Mouse (Mus musculus): ENCODE measurements at regions not wholly inside any gene's neighbourhood (a gene's known extent, or its start where the extent isn't known, plus 50 kb on each side); places are given as distances from the start of the nearest gene placed in this dataset.

DNA sequence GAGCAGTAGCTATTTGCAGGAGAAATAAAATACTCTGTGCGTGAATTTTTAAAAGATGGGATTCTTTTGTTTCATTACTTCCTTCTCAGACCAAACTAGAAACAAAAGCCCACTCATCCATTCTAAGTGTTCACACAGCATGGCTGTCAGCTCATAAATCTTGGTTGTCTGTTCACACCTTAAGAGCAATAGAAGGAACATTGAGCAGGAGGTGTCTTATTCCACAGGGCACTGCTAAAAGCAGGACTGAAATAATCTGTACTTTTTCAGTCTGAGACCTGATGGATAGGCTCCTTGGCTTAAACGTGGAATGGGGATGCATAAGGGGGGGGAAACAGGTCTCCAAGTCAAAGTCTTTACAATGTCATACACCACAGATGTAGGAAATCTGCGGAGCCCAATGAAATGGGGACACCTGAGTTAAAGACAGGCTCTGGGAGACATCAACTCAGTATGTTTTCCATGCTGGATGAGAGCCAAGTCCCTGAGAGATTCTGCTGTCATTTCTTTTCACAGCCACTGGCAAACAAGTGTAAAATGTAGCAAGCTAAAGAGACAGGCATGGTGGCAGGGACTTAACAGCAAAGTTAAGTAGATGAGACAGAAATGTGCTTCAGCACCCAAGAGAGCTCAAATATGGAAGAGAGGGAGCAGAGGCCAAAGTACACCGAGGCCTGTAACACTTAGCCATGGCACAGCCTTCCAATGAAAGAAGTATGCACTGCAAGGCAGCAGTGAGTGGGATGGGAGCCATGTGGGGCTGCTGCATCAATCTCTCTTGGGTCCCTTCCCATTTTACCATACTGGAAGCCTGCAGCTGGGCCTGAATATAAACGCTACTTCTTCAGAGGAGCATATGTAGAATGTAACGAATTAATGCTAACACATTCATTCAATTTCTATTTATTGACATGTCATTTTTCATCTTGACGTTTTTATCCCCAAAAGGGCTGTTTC lies 2492.0 kb upstream of the Gm7489 start:
- no peak for DNase-seq (ENCODE audit: low spot score in 2 of 2)

DNA sequence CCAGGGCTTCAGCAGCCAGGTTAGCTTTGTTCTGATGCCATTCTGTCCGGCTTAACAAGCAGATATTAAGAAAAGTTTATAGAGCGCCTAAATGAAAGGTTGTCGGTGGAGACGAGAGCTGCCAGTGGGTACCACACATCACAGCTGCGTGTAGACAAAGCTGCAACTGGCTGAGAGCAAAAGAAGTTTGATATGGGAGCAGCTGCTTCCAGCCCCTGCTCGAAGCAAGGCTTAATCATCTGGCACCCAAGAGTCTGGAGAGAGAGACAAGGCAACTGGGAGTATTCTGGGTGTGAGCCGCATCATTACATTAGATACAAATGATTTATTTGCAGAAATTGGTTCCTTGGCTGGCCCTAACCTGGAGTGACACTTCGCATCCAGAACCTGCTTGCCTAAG lies 2488.7 kb upstream of the Gm7489 start:
- DNase-seq (ENCODE audit: low spot score in 2 of 2), result no peak

DNA sequence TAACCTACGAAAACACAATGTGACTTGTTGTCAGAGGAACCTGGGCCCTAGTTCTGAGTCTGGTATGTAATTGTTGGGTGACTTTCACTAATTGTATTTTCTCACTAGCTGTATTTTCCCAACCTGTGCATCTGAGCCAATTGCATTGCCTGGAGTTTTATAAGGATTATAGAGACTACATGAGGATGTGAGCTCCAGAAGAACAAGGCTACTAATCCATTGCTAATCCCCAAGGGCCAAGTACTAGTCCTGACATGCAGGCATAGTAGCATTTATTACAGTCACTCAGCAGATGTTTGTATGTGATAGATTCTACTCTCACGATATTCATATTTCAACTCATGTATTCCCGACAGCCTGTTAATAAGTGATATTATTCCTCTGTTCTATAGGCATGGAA lies 2481.1 kb upstream of the Gm7489 start:
- no peak for DNase-seq (ENCODE audit: low spot score in 2 of 2)

- no peak for DNase-seq (ENCODE audit: low spot score in 2 of 2)
These were observed 2474.9 kb upstream of the Gm7489 start for GRCm38 (mm10) chr15:51409791-51410308.

DNA sequence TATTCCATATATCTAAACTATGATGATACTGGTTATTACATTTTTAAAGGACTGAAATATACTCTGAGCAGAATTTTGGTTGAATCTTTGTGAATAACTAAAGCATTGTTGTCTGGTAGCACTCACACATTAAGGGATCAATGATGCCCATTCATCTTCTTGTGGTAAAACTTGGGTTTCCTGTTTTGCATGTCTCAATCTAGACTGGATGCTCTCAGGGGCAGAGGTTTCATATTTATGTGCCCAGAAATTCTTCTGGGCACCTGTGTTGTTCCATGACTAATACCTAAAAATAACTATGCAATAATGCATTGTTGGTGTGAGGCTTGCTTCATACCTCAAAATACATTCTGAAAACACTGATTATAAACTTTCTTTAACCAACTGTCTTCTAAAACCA lies 2472.7 kb upstream of the Gm7489 start:
- DNase-seq (ENCODE audit: low spot score in 2 of 2), result no peak

DNA sequence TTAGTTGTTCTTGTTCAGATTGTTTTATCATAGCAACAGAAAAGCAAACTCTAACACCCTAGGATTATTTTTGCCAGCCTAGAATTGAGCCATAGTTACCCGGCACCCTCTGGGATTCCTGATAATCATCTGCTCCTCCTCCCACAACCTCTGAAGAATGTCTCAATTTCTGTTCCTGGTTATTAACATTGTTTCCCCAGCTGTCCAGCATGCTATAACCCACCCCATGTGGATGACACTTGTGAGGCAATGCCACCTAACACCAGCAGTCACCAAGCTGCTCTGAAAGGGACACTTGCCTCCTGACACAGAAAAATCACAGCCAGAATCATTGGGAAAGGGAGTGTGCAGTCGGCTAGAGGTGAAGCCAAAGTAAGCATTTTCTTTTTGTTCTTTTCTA lies 2442.1 kb upstream of the Gm7489 start:
- DNase-seq (ENCODE audit: low spot score in 2 of 2), result no peak

DNA sequence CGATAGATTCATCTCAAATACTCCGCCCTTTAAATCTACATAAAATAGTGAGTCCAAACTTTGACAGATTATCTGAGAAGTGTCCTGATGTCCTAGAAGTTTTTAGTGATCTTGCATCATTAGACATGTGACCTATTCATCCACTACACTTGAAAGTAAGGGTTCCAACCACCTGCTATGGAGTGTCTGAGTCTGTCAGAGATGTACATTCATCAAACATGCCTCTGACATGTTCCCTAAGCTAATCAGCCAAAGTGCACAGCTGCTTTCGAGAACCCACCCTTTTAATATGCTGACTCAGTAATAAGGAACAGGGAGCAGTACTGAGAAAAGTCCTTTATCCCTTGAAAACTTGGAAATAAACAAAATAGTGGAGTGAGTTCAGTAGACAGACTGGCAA lies 2414.8 kb upstream of the Gm7489 start:
- DNase-seq (ENCODE audit: low spot score in 2 of 2), result no peak

GRCm38 (mm10) chr15:51471143-51471542 lies 2413.6 kb upstream of the Gm7489 start:
- no peak for DNase-seq (ENCODE audit: low spot score in 2 of 2)

DNA sequence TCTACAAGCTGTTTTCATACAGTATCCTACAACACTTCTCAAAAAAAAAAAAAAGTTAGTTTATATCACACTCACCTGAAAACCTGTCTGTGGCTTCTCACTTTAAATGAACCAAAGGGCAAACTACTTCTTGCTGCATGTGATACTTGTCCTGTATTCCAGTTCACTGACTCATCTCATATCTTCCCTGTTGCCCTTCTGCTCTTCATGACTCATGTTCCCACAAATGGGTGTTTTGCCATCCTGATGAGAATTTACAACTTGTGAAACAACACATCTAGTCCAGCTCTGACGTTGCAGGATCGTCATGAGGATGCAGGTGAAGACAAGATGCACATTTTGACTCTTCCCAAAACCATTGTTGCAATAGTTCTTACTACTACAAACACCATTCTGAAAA lies 2412.7 kb upstream of the Gm7489 start:
- no peak for DNase-seq (ENCODE audit: low spot score in 2 of 2)

GRCm38 (mm10) chr15:51481856-51482255 lies 2402.8 kb upstream of the Gm7489 start:
- no peak for DNase-seq (ENCODE audit: low spot score in 2 of 2)

- no peak for DNase-seq (ENCODE audit: low spot score in 2 of 2)
These were observed 2400.5 kb upstream of the Gm7489 start for GRCm38 (mm10) chr15:51484207-51484606.

GRCm38 (mm10) chr15:51485554-51485953 lies 2399.2 kb upstream of the Gm7489 start:
- no peak for DNase-seq (ENCODE audit: low spot score in 2 of 2)

GRCm38 (mm10) chr15:51502058-51502741 lies 2382.5 kb upstream of the Gm7489 start:
- no peak for DNase-seq (ENCODE audit: low spot score in 2 of 2)

DNA sequence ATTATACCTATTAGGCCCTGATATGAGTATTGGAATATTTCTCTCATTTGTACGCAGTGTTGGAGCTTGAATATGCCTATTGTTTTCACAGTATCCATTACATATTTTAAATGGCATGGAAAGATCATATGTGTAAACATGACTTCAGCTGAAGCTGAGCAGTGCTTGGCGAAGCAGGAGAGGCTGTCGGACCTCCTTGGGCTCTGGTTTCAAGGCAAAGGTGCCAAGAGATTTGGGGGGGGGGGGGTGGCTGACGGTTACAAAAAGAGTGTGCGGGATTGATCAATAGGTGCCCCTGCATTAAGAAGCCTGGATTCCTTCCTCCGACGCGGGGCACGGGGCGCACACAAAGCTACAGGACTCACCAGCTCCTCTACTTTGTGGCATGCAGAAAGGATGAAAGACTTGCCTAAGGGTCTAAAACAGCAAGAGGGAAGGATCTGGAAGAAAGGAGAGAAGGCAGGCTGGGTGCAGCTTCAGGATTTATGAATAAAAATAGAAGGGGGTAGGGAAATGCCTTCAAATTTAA lies 2381.9 kb upstream of the Gm7489 start:
- no peak for DNase-seq (ENCODE audit: low spot score in 2 of 2)

GRCm38 (mm10) chr15:51503341-51503740 lies 2381.4 kb upstream of the Gm7489 start:
- DNase-seq (ENCODE audit: low spot score in 2 of 2), result no peak

- DNase-seq (ENCODE audit: low spot score in 2 of 2), result no peak
These were observed 2380.5 kb upstream of the Gm7489 start for GRCm38 (mm10) chr15:51504016-51504760.

DNA sequence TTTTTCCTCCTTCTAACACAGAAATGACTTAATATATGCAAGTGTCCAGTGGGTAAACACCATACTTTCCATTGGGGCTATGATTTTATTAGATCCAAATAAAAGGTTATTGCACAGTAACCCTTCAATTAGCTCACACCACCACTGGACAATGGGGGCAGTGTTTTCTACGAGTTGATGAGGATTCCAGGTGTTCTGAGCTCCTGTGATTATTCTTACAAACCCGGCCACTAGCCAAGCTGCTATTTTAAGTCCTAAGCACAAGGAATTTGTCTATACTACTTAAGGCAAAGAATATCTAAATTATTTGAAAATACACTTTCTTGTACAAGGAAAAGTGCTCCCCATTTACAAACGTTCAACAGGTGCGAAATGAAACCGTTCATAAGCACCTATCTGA lies 2379.9 kb upstream of the Gm7489 start:
- DNase-seq (ENCODE audit: low spot score in 2 of 2), result no peak

DNA sequence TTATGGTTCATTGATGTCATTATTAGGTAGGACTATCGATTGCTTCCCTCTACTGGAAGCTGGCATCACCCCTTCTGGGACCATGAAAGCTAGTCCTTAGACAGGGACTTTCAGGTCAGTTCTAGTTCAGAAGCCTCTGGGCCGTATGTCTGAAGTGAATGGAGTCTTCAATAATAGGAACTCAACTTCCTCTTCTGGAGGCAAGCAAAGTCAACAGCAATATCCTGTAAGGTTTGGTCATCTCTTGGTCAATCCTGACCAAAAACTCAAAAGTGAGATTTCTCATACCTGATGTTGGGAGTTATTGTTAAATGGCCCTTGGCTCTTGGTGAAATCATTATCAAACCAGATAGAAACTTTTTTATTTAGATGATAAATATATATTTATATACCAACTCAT lies 2377.6 kb upstream of the Gm7489 start:
- DNase-seq (ENCODE audit: low spot score in 2 of 2), result no peak

GRCm38 (mm10) chr15:51511319-51511718 lies 2373.4 kb upstream of the Gm7489 start:
- DNase-seq (ENCODE audit: low spot score in 2 of 2), result no peak

- DNase-seq (ENCODE audit: low spot score in 2 of 2), result no peak
These were observed 2348.4 kb upstream of the Gm7489 start for GRCm38 (mm10) chr15:51536317-51536716.

- DNase-seq (ENCODE audit: low spot score in 2 of 2), result no peak
These were observed 2333.4 kb upstream of the Gm7489 start for GRCm38 (mm10) chr15:51551216-51551775.

DNA sequence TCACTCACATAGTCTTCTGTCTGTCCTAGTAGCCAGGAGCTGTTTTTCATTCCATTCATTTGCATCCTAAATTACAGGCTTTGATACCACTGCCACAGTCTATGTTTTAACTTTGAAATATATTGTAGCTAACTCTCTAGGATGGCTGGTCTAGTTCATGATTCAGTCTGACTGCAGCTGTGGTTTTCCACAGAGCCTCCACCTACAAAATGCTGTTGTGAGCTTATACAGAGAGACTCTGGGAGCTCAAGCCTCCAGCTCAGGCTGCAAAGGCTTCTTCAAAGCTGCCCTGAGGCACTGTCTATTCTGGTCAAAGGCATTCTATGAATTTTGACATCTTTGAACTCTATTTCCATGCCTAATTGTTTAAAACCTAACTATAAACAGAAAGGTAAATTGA lies 2326.5 kb upstream of the Gm7489 start:
- DNase-seq (ENCODE audit: low spot score in 2 of 2), result no peak
